Mouse (Mus musculus): Measurements from ENCODE around the gene Fsd1l. TPM values are rescaled to one million over a fixed set of nuclear protein-coding genes. Genes with fewer than 3 reads are reported as not detected.
"Not testable (repeated sequence)": the region's sequence is repeated elsewhere in the genome, so short reads cannot be mapped to it uniquely, and the experiment has no call there.

Fsd1l gene
- polyA plus RNA-seq, 1 experiment from 2014 or later = 5.4 TPM

DNA sequence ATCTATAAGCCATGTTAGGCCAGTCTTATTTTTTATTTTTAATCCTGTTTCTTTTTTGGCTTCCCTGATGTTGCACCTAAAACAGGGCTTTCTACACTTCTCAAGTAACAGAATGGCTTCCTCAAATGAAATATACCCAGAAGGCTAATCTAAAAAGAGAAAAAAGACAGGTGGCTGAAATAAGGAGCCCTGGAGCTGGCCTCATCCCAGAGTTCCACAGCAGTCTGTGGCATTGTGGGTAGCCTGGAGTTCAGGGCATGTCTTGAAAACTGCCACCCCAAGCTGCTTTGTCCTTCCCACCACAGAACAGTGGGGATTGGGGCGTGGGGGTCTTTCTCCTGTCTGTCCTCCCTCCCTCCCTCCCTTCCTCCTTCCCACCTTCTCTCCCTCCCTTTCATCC is 60.1 kb downstream of the Fsd1l start:
- H3K27ac ChIP-seq (ENCODE audit: low read depth, low read length) = no peak overlapping the region
- ATAC-seq = no peak
- no peak overlapping the region for H3K4me3 ChIP-seq (ENCODE audit: low read depth, low read length)
- no peaks in the 10 kb centered on the region for H3K9me3 ChIP-seq (ENCODE audit: control insufficient read depth)
- H3K36me3 ChIP-seq (ENCODE audit: control insufficient read depth, insufficient read depth) = no peaks in the 10 kb centered on the region
- H3K4me2 ChIP-seq (replicated peaks; ENCODE audit: low read depth) = no peak overlapping the region
- no peak for TF ChIP-seq CTCF (IDR thresholded peaks at IDR 0.05; ENCODE audit: low read depth)
- WGBS = 93% methylated on average over 1 of the region's 1 CpGs
- H3K4me1 ChIP-seq (replicated peaks; ENCODE audit: control insufficient read depth, insufficient read depth, low read length) = no peaks in the 10 kb centered on the region
- no peaks in the 10 kb centered on the region for H3K27me3 ChIP-seq (replicated peaks; ENCODE audit: control insufficient read depth, insufficient read depth, low read length)
- no peak overlapping the region for H3K9ac ChIP-seq (ENCODE audit: low read depth, low read length)

DNA sequence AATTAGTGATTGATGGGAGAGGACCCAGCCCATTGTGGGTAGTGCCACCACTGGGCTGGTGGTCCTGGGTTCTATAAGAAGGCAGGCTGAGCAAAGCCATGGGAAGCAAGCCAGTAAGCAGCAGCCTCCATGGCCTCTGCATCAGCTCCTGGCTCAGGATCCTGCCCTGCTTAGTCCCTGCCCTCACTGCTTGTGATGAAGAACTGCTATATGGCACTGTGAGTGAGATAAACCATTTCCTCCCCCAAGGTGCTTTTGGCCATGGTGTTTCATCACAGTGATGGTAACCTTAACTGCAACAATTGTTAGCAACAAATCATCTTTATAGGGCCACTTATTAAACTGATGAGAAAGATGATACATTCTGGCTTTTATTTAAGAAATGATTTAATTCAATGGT is 77.9 kb downstream of the Fsd1l start:
- ATAC-seq; H3K27me3 ChIP-seq (replicated peaks; ENCODE audit: control insufficient read depth, insufficient read depth, low read length); H3K4me2 ChIP-seq (replicated peaks; ENCODE audit: low read depth); H3K36me3 ChIP-seq (ENCODE audit: control insufficient read depth, insufficient read depth); H3K27ac ChIP-seq (ENCODE audit: low read depth, low read length); H3K4me1 ChIP-seq (replicated peaks; ENCODE audit: control insufficient read depth, insufficient read depth, low read length); H3K4me3 ChIP-seq (ENCODE audit: low read depth, low read length); H3K9me3 ChIP-seq (ENCODE audit: control insufficient read depth); H3K9ac ChIP-seq (ENCODE audit: low read depth, low read length): not testable (repeated sequence)

DNA sequence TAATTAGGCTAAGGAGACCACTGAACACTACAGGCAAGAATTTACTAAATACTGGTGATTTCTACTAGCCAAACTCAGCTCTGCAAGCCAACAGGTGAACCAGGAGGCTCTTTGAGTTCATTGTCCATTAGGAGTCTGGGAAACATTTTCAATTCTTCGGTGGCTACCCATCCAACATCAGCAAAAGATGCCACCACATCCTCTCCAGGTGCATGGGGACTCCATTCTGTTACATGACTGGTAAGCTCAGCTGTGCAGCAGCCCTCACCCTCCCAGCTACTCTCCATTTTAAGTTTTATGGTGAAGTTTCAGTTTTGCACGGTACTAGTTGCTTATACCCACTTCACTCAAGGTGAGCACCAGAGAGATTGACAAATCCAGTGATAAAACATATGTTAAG is 78.8 kb downstream of the Fsd1l start:
- Histone ChIP-seq H3K27me3 (replicated peaks; ENCODE audit: control insufficient read depth, insufficient read depth, low read length) (no peaks in the 10 kb centered on the region), H3K4me2 (replicated peaks; ENCODE audit: low read depth) (no peak overlapping the region), H3K36me3 (ENCODE audit: control insufficient read depth, insufficient read depth) (no peaks in the 10 kb centered on the region), H3K27ac (ENCODE audit: low read depth, low read length) (no peak overlapping the region), H3K4me1 (replicated peaks; ENCODE audit: control insufficient read depth, insufficient read depth, low read length) (no peaks in the 10 kb centered on the region), H3K9ac (ENCODE audit: low read depth, low read length) (no peak overlapping the region), H3K9me3 (ENCODE audit: control insufficient read depth) (no peaks in the 10 kb centered on the region), H3K4me3 (ENCODE audit: low read depth, low read length) (no peak overlapping the region)
- no peak for ATAC-seq
- no peak for TF ChIP-seq CTCF (IDR thresholded peaks at IDR 0.05; ENCODE audit: low read depth)
- WGBS = 77% methylated on average over 2 of the region's 2 CpGs

DNA sequence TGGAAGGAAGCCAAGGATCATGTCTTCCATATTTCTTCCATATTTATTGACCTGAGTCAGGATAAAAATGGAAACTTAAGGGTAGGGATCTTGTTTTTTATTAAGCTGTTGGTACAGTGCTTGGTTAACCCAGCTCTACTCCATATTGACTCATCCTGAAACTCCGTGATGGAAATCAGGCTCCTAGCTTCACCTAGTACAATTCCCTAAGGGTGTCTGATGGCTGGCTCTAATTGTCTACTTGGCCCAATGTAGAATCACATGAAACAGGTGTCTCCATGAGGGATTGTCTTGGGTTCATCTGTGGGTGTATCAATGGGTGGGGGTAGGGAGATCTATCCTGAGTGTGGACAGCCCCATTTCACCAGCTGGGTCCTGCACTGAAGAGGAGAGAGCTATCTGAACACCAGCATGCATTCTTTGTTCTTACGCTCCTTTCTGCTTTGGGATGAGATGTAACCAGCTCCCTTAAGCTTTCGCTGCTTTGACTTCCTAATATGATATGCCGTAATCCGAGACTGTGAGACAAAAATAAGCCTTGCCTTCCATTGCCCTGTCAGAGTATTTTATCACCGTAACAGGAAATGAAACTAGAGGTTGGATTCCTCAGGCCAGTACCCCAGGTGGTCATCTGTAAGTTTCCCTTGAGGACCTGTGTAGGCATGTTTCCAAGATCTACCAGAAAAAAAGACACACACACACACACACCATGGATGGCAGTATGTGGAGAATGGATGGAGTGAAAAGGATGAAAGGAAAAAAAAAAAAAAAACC is 79.5 kb downstream of the Fsd1l start:
- 88% methylated on average over 6 of the region's 6 CpGs for WGBS
- TF ChIP-seq CTCF (IDR thresholded peaks at IDR 0.05; ENCODE audit: low read depth) = no peak
- Histone ChIP-seq H3K27ac (ENCODE audit: low read depth, low read length) (no peak overlapping the region), H3K36me3 (ENCODE audit: control insufficient read depth, insufficient read depth) (no peaks in the 10 kb centered on the region), H3K4me2 (replicated peaks; ENCODE audit: low read depth) (no peak overlapping the region), H3K9ac (ENCODE audit: low read depth, low read length) (no peak overlapping the region), H3K9me3 (ENCODE audit: control insufficient read depth) (no peaks in the 10 kb centered on the region), H3K4me1 (replicated peaks; ENCODE audit: control insufficient read depth, insufficient read depth, low read length) (no peaks in the 10 kb centered on the region), H3K4me3 (ENCODE audit: low read depth, low read length) (no peak overlapping the region), H3K27me3 (replicated peaks; ENCODE audit: control insufficient read depth, insufficient read depth, low read length) (no peaks in the 10 kb centered on the region)
- ATAC-seq = no peak

DNA sequence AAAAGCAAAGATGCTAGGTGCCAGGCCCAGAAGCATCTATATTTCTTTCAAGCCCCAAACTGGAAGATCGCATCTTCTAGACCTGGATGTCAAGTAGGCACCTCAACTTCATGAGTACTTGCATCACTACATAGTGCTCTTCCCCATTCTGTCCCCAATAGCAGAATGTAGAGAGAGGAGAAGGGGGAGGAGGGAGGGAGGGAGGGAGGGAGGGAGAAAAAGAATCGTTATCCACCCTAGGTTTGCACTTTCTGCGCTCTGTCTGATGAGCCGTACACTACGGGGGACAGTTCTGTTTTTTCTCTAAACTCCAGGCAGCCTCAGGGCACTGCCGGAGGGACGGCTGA is 82.4 kb downstream of the Fsd1l start, which contains the start of gene Fktn:
Fktn (plus strand) TSS at position 295 of the 347 bp plus-strand sequence.
- ATAC-seq = peak; percentile 36
- Histone ChIP-seq H3K4me2 (replicated peaks; ENCODE audit: low read depth) (peak within 1 kb of the TSS; percentile 88), H3K4me1 (replicated peaks; ENCODE audit: control insufficient read depth, insufficient read depth, low read length) (no peaks in the 10 kb centered on the region), H3K27me3 (replicated peaks; ENCODE audit: control insufficient read depth, insufficient read depth, low read length) (no peaks in the 10 kb centered on the region), H3K4me3 (ENCODE audit: low read depth, low read length) (peak within 1 kb of the TSS; percentile 90), H3K36me3 (ENCODE audit: control insufficient read depth, insufficient read depth) (no peaks in the 10 kb centered on the region), H3K9ac (ENCODE audit: low read depth, low read length) (peak within 1 kb of the TSS; percentile 67), H3K9me3 (ENCODE audit: control insufficient read depth) (no peaks in the 10 kb centered on the region), H3K27ac (ENCODE audit: low read depth, low read length) (peak within 1 kb of the TSS; percentile 54; the same call in 1 of the 2 replicates)
- 8% methylated on average over 7 of the region's 7 CpGs for WGBS
- no peak for TF ChIP-seq CTCF (IDR thresholded peaks at IDR 0.05; ENCODE audit: low read depth)

DNA sequence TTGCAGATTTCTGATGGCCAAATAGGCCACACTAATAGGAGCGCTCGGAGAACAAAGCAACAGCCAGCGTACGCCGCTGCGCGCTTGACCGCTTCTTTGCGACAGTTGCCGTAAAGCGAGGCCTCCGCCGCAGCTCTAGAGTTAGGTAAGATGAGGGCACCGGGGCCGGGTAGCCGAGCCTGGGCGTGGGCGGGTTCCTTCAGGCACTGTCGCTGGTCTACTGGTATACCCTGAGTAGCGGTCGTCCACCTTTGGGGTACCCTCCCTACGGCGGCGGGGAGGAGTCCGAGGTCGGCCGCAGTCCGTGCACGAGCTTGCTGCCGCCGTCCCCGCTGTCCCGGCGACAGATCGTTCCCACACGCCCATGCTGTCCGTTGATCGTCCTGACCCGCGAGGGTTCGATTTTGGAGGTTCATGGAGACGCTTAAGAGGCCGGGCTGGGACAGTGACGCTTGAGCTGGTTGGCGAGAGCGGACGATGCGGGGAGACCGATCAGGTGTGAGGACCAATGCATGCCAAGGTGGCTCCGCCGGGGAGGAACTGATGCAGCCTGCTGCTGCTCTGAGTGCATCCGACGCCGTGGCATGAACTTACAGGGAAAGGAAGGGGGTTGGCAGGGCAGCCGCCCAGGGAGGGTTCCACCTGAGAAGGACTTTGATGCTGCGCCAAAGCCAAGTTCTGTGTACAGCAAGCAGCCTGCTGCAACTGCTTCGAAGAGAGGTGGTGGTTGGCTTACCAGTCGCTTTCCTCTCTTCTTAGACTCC is 83.0 kb downstream of the Fsd1l start:
- TF ChIP-seq CTCF (IDR thresholded peaks at IDR 0.05; ENCODE audit: low read depth) = no peak
- 5% methylated on average over 58 of the region's 58 CpGs for WGBS
- peak; percentile 94 for ATAC-seq
- Histone ChIP-seq H3K4me2 (replicated peaks; ENCODE audit: low read depth) (peak overlapping the region; percentile 88), H3K9ac (ENCODE audit: low read depth, low read length) (peak overlapping the region; percentile 67), H3K27me3 (replicated peaks; ENCODE audit: control insufficient read depth, insufficient read depth, low read length) (no peaks in the 10 kb centered on the region), H3K27ac (ENCODE audit: low read depth, low read length) (peak overlapping the region; percentile 54; the same call in 1 of the 2 replicates), H3K36me3 (ENCODE audit: control insufficient read depth, insufficient read depth) (no peaks in the 10 kb centered on the region), H3K4me3 (ENCODE audit: low read depth, low read length) (peak overlapping the region; percentile 90), H3K9me3 (ENCODE audit: control insufficient read depth) (no peaks in the 10 kb centered on the region), H3K4me1 (replicated peaks; ENCODE audit: control insufficient read depth, insufficient read depth, low read length) (no peaks in the 10 kb centered on the region)

Measured in intestine, postnatal 0 days (tissue).